Mouse (Mus musculus): ENCODE data around the gene Fgfr2. TPM values are rescaled to one million over a fixed set of nuclear protein-coding genes. Genes with fewer than 3 reads are reported as not detected.

Fgfr2 gene
- polyA plus RNA-seq, 1 experiment, result 52.3 TPM

- TF ChIP-seq POLR2A (IDR thresholded peaks at IDR 0.05; ENCODE audit: borderline replicate concordance, extremely low read depth, insufficient read depth, insufficient read length, poor library complexity, severe bottlenecking), result no peak
- TF ChIP-seq CTCF (IDR thresholded peaks at IDR 0.05; ENCODE audit: borderline replicate concordance, extremely low read depth, insufficient read depth, insufficient read length), result no peak
- DNase-seq (ENCODE audit: low read depth), result no peak
Observed at GRCm38 (mm10) chr7:130698480-130698879, 2424.7 kb downstream of the Fgfr2 start.

DNA sequence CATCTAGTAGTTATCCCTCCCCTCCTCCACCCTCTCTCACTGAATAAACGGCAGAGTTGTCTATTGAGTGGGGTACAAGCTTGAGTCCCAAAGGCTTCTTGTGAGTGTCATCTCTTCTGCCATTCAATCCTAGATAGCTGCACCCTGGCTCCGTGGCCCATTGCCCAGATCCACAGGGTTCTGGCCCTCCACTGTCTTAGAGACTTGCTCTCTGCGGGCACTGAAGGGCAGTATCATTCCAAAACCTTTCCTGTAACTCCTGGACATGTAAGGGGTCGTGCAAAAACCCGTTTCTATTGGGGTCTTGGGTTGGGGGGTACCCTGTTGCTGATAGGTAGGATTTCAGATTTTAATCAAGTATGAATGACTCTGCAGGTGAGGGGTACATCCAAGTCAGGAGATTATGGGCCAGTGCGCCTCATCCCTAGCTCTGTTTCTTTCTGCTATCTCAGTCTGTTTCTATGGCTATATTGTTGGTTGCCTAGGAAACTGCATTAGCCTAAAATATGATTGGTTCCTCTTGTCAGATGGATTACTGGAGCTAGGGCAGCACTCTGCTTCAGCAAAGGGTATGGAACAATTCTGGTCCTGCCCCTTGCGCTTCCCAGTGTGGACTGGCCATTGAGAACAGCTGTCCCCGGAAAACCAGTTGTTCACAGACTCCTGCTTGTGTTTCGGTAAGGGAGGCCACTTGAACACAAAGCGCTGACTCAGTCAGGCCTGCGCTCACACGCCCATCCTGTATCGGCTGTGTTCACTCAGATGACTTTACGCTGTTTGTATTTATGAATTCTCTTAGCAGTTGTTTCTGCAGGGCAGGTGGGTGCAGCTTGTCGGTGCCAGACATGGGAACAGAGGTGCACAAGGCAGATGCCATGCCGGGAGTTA lies 2426.6 kb downstream of the Fgfr2 start:
- TF ChIP-seq POLR2A (IDR thresholded peaks at IDR 0.05; ENCODE audit: borderline replicate concordance, extremely low read depth, insufficient read depth, insufficient read length, poor library complexity, severe bottlenecking) (no peak), CTCF (IDR thresholded peaks at IDR 0.05; ENCODE audit: borderline replicate concordance, extremely low read depth, insufficient read depth, insufficient read length) (no peak)
- peak; percentile 73 for DNase-seq (ENCODE audit: low read depth)

DNA sequence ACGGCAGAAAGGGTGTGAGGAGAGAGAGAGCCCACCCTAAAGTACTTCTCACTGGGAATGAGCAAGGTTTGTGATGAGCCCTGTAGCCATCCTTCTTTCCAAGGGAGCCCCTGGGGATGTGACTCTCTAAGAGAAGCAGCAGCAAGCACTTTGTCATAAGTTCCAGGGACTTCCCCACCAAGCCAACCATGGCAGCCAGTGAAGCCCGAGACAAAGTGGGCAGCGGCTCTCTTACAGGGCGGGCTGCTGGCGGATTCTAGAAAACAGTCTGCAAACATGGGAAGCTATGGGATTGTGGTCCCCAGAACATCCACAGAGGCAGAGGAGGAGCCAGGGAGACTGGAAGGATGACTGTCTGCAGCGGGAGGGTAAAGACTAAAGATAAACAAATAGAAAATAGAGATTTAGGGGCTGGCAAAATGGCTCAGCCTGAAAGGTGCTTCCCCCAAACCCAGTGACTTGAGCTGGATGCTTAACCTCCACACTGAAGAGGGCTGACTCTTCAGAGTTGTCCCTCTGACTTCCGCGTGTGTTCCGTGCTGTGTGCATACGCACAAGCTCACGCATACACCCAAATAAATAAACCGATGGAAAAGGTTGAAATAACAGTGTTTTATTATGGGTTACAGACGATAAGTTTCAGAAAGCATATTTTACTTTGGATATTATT lies 2427.3 kb downstream of the Fgfr2 start:
- TF ChIP-seq CTCF (IDR thresholded peaks at IDR 0.05; ENCODE audit: borderline replicate concordance, extremely low read depth, insufficient read depth, insufficient read length) (no peak), POLR2A (IDR thresholded peaks at IDR 0.05; ENCODE audit: borderline replicate concordance, extremely low read depth, insufficient read depth, insufficient read length, poor library complexity, severe bottlenecking) (no peak)
- DNase-seq (ENCODE audit: low read depth), result no peak

- DNase-seq (ENCODE audit: low read depth), result peak; percentile 71
- peak; percentile 47; the same call in 1 of the 2 replicates for TF ChIP-seq CTCF (IDR thresholded peaks at IDR 0.05; ENCODE audit: borderline replicate concordance, extremely low read depth, insufficient read depth, insufficient read length)
- no peak for TF ChIP-seq POLR2A (IDR thresholded peaks at IDR 0.05; ENCODE audit: borderline replicate concordance, extremely low read depth, insufficient read depth, insufficient read length, poor library complexity, severe bottlenecking)
Observed at GRCm38 (mm10) chr7:130693800-130694193, 2429.4 kb downstream of the Fgfr2 start.

- peak; percentile 80 for DNase-seq (ENCODE audit: low read depth)
Observed at GRCm38 (mm10) chr7:130692943-130693799, 2430.0 kb downstream of the Fgfr2 start.

DNA sequence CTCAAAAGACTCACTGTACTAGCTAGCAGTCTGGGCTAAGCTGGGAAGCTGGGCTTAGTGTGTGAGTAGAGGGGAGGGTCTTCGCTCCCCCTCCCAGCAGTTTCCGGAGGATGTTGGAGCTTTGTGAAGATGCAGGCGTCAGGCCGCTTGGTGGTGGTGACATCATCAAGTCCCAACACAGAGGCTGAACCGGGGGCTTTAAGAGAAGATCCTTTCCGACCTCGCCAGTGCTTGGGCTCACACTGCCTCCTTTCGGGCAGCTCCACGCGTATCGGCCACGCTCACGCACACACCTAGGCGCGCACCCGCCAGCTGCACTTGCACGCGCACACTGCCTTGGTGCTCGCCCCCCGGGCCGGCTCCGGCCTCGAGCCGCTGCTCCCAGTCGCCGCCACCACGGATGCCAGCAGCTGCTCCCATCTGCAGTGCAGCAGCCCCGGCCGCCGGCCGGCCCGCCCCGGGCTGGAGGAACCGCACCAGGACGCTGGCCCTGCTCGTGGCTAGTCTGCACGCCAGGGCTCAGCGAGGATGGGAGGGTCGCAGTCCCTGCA lies 2430.7 kb downstream of the Fgfr2 start:
- DNase-seq (ENCODE audit: low read depth), result peak; percentile 97
- TF ChIP-seq POLR2A (IDR thresholded peaks at IDR 0.05; ENCODE audit: borderline replicate concordance, extremely low read depth, insufficient read depth, insufficient read length, poor library complexity, severe bottlenecking) (peak; percentile 69; the same call in 1 of the 2 replicates), CTCF (IDR thresholded peaks at IDR 0.05; ENCODE audit: borderline replicate concordance, extremely low read depth, insufficient read depth, insufficient read length) (peak; percentile 40; the same call in 1 of the 2 replicates)

More at GRCm38 (mm10) chr7:130692943-130693799, 2430.0 kb downstream of the Fgfr2 start:
- TF ChIP-seq CTCF (IDR thresholded peaks at IDR 0.05; ENCODE audit: borderline replicate concordance, extremely low read depth, insufficient read depth, insufficient read length), result no peak
- TF ChIP-seq POLR2A (IDR thresholded peaks at IDR 0.05; ENCODE audit: borderline replicate concordance, extremely low read depth, insufficient read depth, insufficient read length, poor library complexity, severe bottlenecking), result peak; percentile 10; the same call in 1 of the 2 replicates

DNA sequence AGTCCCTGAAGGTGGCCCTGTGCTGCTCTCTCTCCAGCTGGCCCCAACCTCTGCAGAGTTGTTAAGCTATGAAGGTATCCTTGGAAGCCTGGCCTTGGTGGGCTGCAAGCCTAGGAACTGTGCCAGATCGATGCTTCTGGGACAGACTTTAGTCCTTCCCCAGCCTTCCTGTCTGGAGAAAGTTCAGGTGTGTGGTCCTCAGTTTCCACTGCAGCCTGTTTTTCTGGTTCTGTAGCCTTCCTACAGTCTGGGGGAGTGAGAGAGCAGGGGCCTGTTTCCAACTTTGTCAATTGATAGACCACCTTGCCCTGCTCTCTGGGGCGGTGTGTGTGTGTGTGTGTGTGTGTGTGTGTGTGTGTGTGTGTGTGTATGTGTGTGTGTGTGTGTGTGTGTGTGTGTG lies 2431.2 kb downstream of the Fgfr2 start:
- TF ChIP-seq POLR2A (IDR thresholded peaks at IDR 0.05; ENCODE audit: borderline replicate concordance, extremely low read depth, insufficient read depth, insufficient read length, poor library complexity, severe bottlenecking) (no peak), CTCF (IDR thresholded peaks at IDR 0.05; ENCODE audit: borderline replicate concordance, extremely low read depth, insufficient read depth, insufficient read length) (no peak)
- no peak for DNase-seq (ENCODE audit: low read depth)

GRCm38 (mm10) chr7:130690869-130691268 lies 2432.3 kb downstream of the Fgfr2 start:
- TF ChIP-seq CTCF (IDR thresholded peaks at IDR 0.05; ENCODE audit: borderline replicate concordance, extremely low read depth, insufficient read depth, insufficient read length), result no peak
- no peak for TF ChIP-seq POLR2A (IDR thresholded peaks at IDR 0.05; ENCODE audit: borderline replicate concordance, extremely low read depth, insufficient read depth, insufficient read length, poor library complexity, severe bottlenecking)
- no peak for DNase-seq (ENCODE audit: low read depth)

GRCm38 (mm10) chr7:130688601-130689000 lies 2434.5 kb downstream of the Fgfr2 start:
- TF ChIP-seq POLR2A (IDR thresholded peaks at IDR 0.05; ENCODE audit: borderline replicate concordance, extremely low read depth, insufficient read depth, insufficient read length, poor library complexity, severe bottlenecking) (no peak), CTCF (IDR thresholded peaks at IDR 0.05; ENCODE audit: borderline replicate concordance, extremely low read depth, insufficient read depth, insufficient read length) (no peak)
- DNase-seq (ENCODE audit: low read depth), result no peak

DNA sequence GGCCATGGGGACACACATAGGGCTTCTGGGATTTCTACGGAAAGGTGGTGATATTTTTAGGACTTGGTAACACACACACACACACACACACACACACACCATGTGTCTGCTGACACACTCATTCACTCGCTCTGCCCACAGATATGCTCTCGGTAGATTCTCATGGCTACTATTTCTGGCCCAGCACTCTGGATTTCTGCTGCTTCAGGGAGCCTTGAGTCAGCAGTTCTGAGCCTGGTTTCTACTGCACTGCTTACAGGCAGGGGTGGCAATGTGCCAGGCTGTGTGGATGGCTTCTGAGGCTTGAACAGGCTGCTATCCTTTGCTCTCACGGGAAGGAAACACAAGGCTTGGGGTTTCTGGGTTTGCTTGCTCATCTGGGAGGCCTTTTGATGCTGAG lies 2441.4 kb downstream of the Fgfr2 start:
- peak; percentile 76 for DNase-seq (ENCODE audit: low read depth)
- no peak for TF ChIP-seq CTCF (IDR thresholded peaks at IDR 0.05; ENCODE audit: borderline replicate concordance, extremely low read depth, insufficient read depth, insufficient read length)
- TF ChIP-seq POLR2A (IDR thresholded peaks at IDR 0.05; ENCODE audit: borderline replicate concordance, extremely low read depth, insufficient read depth, insufficient read length, poor library complexity, severe bottlenecking), result no peak

All from brain, embryonic 14.5 days (tissue).